Mouse (Mus musculus): ENCODE data around the gene Dars2.

DNA sequence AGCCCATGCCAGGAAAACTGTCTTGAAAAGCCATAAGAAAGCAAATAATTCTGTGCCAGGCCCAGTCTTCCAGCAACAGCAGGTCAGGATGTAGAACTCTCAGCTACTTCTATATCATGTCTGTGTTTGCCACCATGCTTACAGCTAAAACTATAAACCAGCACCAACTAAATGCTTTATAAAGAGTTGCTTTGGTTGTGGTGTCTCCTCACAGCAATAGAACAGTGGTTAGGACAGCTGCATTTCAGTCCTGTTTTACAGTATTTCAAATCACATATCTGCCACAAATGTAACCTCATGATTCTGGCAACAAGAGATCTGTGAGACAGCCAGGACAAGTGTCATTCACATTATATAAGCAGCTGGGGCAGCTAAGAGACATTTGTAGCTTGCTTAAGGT is 29.6 kb downstream of the Dars2 start:
- TF ChIP-seq POLR2A (IDR thresholded peaks at IDR 0.05; ENCODE audit: extremely low read depth, insufficient read depth, low read length) (no peak), CTCF (IDR thresholded peaks at IDR 0.05; ENCODE audit: low read depth, low read length) (no peak)
